Mouse (Mus musculus): ENCODE data around the gene Clcn6.

Gene Clcn6

GRCm38 (mm10) chr4:147985205-147986132 is 53.2 kb downstream of the Clcn6 start, which contains the start of gene Nppb:
Gene Nppb (plus strand): TSS chr4:147985788.
- in situ Hi-C loops (cut with MboI, MseI) = no loop called here

DNA sequence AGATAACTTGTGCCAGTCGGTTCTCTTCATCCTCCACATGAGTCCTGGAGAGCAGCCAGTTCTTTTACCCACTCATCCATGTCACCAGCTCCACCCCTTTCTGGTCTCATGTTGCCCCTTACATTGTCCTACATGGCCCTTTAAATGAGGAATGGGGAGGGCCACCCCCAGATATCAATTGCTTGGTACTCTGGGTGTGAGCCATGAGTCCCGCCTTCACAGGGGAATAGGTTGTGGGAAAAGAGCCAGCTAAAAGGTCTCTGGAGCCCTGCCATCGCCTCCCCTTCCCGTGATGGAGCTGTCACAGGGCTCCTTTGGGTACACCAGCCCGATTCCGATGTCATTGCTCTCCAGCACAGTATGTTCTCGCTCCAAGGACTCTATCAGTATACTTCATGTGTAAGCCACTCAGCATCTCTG is 59.2 kb downstream of the Clcn6 start:
- in situ Hi-C loops (cut with MboI, MseI) = no loop called here

GRCm38 (mm10) chr4:147978391-147978790 is 60.2 kb downstream of the Clcn6 start:
- in situ Hi-C loops (cut with MboI, MseI) = no loop called here

DNA sequence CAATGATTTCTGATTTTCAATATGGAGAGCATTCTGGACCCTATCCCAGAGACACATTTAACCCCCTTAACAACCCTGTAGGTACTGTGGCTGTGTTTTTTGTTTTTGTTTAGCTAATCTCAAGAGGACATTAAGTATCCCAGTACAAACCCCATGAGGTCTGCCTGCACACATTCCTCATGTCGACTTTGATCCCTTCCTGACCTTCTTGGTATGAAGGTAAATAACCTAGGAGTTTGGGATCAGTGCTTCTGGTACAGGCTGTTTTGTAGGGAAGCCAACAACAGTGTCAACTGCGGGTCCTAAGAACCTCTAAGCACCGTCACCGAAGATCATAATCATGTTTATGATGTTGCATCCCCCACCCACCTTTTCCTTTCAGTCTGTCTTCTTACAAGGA is 60.9 kb downstream of the Clcn6 start:
- in situ Hi-C loops (cut with MboI, MseI) = no loop called here

GRCm38 (mm10) chr4:147976237-147976636 is 62.4 kb downstream of the Clcn6 start:
- in situ Hi-C loops (cut with MboI, MseI) = no loop called here

DNA sequence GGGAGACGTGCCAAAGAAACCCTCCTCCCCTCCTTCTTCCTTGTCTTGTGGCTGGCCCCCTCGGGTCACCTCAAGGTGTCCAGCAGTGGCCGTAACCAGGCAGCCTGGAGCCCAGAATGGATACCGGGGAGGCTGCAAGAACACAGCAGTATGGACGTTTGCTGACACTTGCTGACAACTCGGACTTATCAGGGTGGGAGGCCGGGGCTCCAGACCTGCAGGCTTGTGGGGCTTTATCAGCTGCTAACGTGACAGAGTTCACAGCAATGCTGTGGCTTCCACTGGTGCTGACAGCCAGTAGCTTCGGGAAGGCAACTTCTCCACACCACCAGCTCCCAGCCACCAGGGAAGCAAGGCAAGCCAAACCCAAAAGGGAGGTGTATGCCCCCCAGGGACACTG is 69.3 kb downstream of the Clcn6 start:
- in situ Hi-C loops (cut with MboI, MseI) = no loop called here

GRCm38 (mm10) chr4:147968816-147969215 is 69.8 kb downstream of the Clcn6 start:
- in situ Hi-C loops (cut with MboI, MseI) = no loop called here

GRCm38 (mm10) chr4:147965712-147966111 is 72.9 kb downstream of the Clcn6 start:
- in situ Hi-C loops (cut with MboI, MseI) = no loop called here

- in situ Hi-C loops (cut with MboI, MseI) = loop anchor here (5.0 kb wide), 1 partner anchor 44 kb away; no protein-coding TSS in a partner anchor
Observed at GRCm38 (mm10) chr4:147963623-147964022, 75.0 kb downstream of the Clcn6 start.

DNA sequence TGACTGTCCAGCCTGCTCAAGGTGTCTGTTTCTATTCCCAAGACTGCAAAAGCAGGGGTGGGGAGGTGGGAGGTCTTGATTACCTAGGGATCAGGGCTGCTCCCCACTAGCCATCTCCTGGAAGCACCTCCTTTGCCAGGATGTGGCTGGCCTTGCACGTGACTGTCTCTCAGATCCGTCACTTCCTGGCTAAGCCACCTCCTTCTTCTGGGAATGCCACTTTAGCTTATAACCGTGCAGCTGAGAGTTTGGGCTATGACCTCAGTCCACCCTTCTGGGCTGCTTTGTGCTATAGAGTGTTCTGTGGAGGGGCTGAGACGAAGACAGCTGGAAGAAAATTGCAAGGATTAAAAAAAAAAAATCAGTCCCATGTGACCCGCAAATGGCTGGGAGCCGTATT is 75.8 kb downstream of the Clcn6 start:
- in situ Hi-C loops (cut with MboI, MseI) = loop anchor here (5.0 kb wide), 1 partner anchor 45 kb away; no protein-coding TSS in a partner anchor

DNA sequence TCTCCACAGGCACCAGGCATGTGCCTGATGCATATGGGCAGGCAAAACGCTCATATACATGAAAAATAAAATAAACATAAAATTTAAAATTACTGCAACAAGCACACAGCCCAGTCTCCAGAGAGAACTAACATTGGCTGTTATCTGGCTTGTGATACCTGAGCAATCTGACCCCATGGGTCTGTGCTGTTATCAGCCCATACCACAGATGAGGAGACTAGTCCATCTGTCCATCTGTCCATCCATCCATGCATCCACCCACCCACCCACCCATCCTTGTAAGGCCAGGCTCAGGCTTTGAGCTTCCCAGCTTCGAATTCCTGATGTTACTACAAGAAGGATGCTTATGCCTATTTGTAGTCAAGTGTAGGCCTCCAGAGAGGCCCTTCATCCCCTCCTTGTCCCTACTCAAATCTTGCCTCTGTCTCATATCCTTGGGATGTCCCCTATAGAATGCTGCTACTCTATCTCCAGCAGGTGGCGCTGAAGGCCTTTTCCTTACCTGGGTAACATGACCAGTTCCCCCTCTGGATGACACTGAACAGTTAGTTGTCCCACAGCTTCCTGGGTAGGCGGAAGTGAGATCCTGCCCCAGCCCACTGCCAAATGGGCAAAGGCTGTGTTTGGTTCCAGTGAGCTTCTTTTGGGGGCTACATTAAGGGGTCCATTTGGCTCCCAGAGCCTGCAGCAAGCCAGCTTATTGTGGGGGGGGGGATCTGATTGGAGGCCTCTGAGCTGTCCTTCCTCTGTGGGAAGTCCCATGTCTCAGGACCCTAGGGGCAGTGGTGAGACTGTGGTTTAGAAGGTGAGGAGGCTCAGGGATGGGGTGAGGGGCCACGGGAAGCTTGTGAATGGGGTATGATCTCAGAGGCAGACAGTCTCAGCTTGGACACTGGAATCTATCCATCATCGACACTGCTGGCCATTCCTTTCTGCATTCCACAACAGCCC is 78.5 kb downstream of the Clcn6 start:
- in situ Hi-C loops (cut with MboI, MseI) = loop anchor here (5.0 kb wide), 1 partner anchor 47 kb away; no protein-coding TSS in a partner anchor

DNA sequence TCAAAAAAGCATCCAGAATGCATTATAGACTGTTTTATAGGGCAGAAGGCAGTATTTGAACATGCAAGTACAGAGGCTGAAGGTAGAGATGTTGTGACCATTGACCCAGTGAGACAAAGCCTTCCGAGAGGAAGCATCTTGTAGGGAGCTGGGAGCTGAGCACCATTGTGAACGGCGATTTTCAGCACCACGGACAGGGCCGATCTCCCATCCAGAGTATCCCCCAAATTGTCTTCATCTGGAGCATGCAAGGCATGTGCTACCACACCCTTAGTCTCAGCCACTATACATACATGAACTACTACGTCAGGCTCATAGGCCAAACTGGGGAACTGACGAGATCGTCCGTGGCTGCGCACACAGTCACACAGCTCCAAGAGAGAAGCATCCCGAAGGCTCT is 81.5 kb downstream of the Clcn6 start:
- in situ Hi-C loops (cut with MboI, MseI) = no loop called here

All from T-helper 2 cell (primary cell).